Mouse (Mus musculus): ENCODE measurements at regions not wholly inside any gene's neighbourhood (a gene's known extent, or its start where the extent isn't known, plus 50 kb on each side); places are given as distances from the start of the nearest gene placed in this dataset.

DNA sequence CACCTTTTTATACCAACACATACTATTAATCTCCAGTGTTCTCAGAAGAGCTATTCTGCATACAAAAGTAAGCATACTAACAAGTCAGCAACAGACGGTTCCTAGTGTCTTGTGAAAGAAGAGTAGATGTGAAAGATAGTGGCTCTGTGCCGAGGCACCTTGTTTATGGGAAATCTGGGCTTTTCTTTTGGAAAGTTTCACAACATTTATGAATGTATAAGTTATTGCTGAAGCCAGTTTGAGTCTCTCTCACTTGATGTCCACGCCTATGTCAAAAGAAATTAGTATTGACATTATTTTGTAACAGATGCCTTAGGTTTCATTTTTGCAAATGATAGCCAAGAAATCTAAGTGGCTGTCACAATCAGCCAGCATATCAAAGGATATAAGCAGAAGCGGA, 822.0 kb upstream of the Vwc2 start:
- TF ChIP-seq FLI1 (IDR thresholded peaks at IDR 0.05; ENCODE audit: low read length) (no peak), GATA1 (IDR thresholded peaks at IDR 0.05; ENCODE audit: borderline replicate concordance, low read length) (no peak)
